Mouse (Mus musculus) liver, adult 10 weeks (tissue): ENCODE data around the gene 5730409E04Rik. TPM values are rescaled to one million over a fixed set of nuclear protein-coding genes. Genes with fewer than 3 reads are reported as not detected.

Experiments
- polyA plus RNA-seq: library from polyadenylated mRNA; stranded (reverse); fragments of 350-450 nt; fragmentation: Illumina TruSeq; extraction: RNeasy Lipid Tissue Mini Kit (QIAGEN cat#74804); gene quantifications from one replicate; pipeline ENCODE4 v1.2.3, GENCODE M21; 2014; ENCODE audit warnings: low read depth, low replicate concordance

Gene 5730409E04Rik
- polyA plus RNA-seq, result 2.9 TPM

DNA sequence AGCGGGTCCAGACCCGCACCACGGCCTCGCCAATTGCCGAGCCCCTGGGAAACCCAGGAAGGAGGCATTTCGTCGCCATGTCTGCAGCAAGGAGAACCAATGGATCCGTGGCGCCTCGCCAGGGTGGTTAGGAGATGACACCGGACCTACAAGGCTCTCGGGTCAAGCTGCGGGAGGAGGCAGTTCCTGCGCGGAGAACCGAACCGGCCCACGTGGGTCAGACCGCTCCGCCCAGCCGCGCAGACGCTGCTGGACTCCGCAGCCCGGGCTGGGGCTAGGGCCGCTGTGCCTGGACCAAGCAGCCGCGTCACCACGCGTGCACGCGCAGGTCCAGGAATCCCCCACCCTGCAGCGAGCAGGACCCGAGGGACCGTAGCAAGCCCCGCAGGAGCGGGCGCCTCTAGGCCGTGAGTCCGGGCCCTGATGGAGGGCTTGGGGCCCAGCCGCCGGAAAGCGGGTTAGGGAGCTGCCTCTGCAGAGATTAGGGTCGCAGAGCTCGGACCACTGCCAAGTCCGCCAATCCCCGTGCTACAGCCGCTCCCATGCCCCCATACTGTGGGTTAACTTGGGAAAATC lies at the start of gene 5730409E04Rik:
5730409E04Rik (plus strand) TSS at position 213 of the 576 bp plus-strand sequence.

Other genes with a start within 250 kb of the 5730409E04Rik start
- 4.4 TPM for gene Ago3, start 180.3 kb upstream of the 5730409E04Rik start, polyA plus RNA-seq
- gene Ago1, start 141.2 kb upstream of the 5730409E04Rik start, polyA plus RNA-seq, result 8.2 TPM
- gene Ago4, start 76.3 kb upstream of the 5730409E04Rik start, polyA plus RNA-seq, result 3.1 TPM
- not detected for gene Clspn, start 52.9 kb upstream of the 5730409E04Rik start, polyA plus RNA-seq
- 66.5 TPM for gene Psmb2, start 67.8 kb downstream of the 5730409E04Rik start, polyA plus RNA-seq
- gene Tfap2e, start 126.4 kb downstream of the 5730409E04Rik start, polyA plus RNA-seq, result not detected
- 0.16 TPM for gene Ncdn, start 143.6 kb downstream of the 5730409E04Rik start, polyA plus RNA-seq
- 2.7 TPM for gene AU040320, start 143.7 kb downstream of the 5730409E04Rik start, polyA plus RNA-seq